Mouse (Mus musculus) megakaryocyte, embryonic 14.5 days (primary cell): ENCODE measurements around the gene Mcat.

Experiments used
- FLI1 ChIP-seq: IDR thresholded peaks from 2 replicates; pipeline ENCODE4 v1.6.1; 2012; ENCODE audit warnings: low read length, inconsistent platforms, mixed read lengths
- GATA1 ChIP-seq: IDR thresholded peaks from 3 replicates; pipeline ENCODE4 v1.6.1; 2012; ENCODE audit warnings: mixed read lengths, low read length, inconsistent platforms, borderline replicate concordance

- TF ChIP-seq GATA1: no peak
- TF ChIP-seq FLI1: no peak
Observed at GRCm38 (mm10) chr15:83603046-83603396, 39.4 kb upstream of the Mcat start.
